Mouse (Mus musculus) T-helper 1 cell (primary cell): ENCODE data around the gene Rnf141.

Experiments used
- in situ Hi-C: fragments of 300-600 bp; cut with MboI, MseI; formaldehyde crosslinking; loops from one replicate; pipeline ENCODE4 v1.15.1; 2025; ENCODE audit warnings: high pct_unique_total_duplicates

The Rnf141 gene

DNA sequence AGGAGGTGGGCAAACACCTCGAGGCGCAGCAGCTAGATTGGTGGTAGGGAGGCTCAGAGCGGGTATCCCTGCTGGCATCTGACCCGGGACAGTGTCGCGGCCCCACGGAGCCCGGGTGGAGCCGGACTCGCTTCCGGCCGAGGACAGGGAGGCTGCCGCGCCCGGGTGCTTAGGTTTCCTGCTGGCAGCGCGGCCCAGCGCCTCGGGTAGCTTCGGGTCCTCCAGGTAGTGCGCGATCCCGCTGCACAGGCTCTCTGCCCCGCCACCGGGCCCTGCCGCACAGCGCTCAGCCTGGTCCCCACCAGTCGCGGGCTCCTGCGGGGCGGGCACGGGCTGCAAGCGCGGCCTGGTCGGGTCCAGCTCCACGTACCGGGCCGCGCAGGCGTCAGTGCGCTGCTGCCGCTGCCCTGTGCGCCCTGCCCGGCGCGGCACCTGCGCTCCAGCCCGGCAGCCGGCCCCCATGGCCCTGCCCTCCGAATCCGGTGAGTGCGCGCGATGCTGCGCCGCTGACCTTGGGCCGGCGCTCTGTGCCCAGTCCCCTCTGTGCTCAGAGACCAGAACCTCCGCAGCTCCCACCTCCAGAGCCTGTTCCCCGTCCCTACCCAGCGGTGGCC, 75.7 kb downstream of the Rnf141 start:
- in situ Hi-C loops: loop anchor here (25.0 kb wide), 1 partner anchor 1519 kb away; no protein-coding TSS in a partner anchor

GRCm38 (mm10) chr7:110768001-110768400, 76.3 kb downstream of the Rnf141 start, which contains the start of gene Ampd3:
TSS of gene Ampd3 (plus strand) at chr7:110768206.
- in situ Hi-C loops: loop anchor here (25.0 kb wide), 1 partner anchor 1519 kb away; no protein-coding TSS in a partner anchor

GRCm38 (mm10) chr7:110762605-110763180, 81.6 kb downstream of the Rnf141 start:
- in situ Hi-C loops: loop anchor here (25.0 kb wide), 1 partner anchor 1525 kb away; no protein-coding TSS in a partner anchor

- in situ Hi-C loops: loop anchor here (25.0 kb wide), 1 partner anchor 1531 kb away; no protein-coding TSS in a partner anchor
These were observed 87.8 kb downstream of the Rnf141 start for GRCm38 (mm10) chr7:110756440-110756839.

DNA sequence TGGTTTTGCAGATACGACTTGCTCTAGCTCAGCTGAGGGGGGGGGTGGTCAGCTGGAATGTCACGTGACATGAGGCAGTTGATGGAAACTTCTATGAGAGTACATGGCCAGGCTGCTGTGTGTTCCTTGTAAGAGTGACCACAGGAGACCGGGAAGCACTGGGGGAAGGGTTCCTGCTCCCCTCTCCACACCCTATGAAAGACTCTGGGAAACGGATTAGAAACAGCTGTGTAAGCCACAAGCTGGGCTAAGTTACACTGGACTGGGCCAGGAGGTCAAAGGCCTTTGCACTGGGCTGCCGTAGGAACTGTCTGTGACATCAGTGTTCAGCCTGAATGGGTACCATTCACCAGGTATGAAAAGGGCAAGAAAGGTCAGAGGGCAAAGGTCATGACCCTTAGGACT, 90.3 kb downstream of the Rnf141 start:
- in situ Hi-C loops: loop anchor here (25.0 kb wide), 1 partner anchor 1533 kb away; no protein-coding TSS in a partner anchor

- in situ Hi-C loops: loop anchor here (25.0 kb wide), 1 partner anchor 1534 kb away; no protein-coding TSS in a partner anchor
These were observed 90.9 kb downstream of the Rnf141 start for GRCm38 (mm10) chr7:110753310-110753709.

GRCm38 (mm10) chr7:110751634-110752033, 92.6 kb downstream of the Rnf141 start:
- in situ Hi-C loops: loop anchor here (25.0 kb wide), 1 partner anchor 1536 kb away; no protein-coding TSS in a partner anchor

- in situ Hi-C loops: loop anchor here (25.0 kb wide), 1 partner anchor 1536 kb away; no protein-coding TSS in a partner anchor
These were observed 93.4 kb downstream of the Rnf141 start for GRCm38 (mm10) chr7:110750834-110751233.
